Mouse (Mus musculus) intestine, embryonic 14.5 days (tissue): ENCODE measurements around the gene Lin7c. TPM values are rescaled to one million over a fixed set of nuclear protein-coding genes. Genes with fewer than 3 reads are reported as not detected.
A peak's percentile ranks its signal among the peaks of the same experiment; 100 is the strongest.
"Not testable (repeated sequence)": the region's sequence is repeated elsewhere in the genome, so short reads cannot be mapped to it uniquely, and the experiment has no call there.

Experiments used
- ATAC-seq: fragments of 200-750 bp; cut with Nextera tagmentation; replicated peaks from 2 replicates; pipeline ENCODE4 v1.8.0; 2017; ENCODE audit warnings: low read depth, moderate number of reproducible peaks, moderate TSS enrichment, moderate library complexity; ENCODE audit not compliant: low FRiP score, low TSS enrichment
- DNase-seq: peaks from one replicate; pipeline ENCODE4 v3.0.0-alpha.2; 2018; ENCODE audit warnings: low spot score
- H3K27ac ChIP-seq: fragments of 300-500 bp; sonication (generic); 2 replicates; pipeline ENCODE4 v1.5.1; 2014; ENCODE audit warnings: low read depth, mild to moderate bottlenecking, control low read depth
- H3K27me3 ChIP-seq: fragments of 300-500 bp; sonication (generic); replicated peaks from 2 replicates; pipeline ENCODE4 v1.6.1; 2014; ENCODE audit warnings: low read length, control low read depth; ENCODE audit not compliant: control insufficient read depth, insufficient read depth
- H3K36me3 ChIP-seq: fragments of 300-500 bp; sonication (generic); 2 replicates; pipeline ENCODE4 v1.6.1; 2014; ENCODE audit warnings: low read length, control low read depth; ENCODE audit not compliant: control insufficient read depth, insufficient read depth
- H3K4me1 ChIP-seq: fragments of 300-500 bp; sonication (generic); replicated peaks from 2 replicates; pipeline ENCODE4 v1.6.1; 2014; ENCODE audit warnings: low read length, control low read depth, mixed read lengths; ENCODE audit not compliant: control insufficient read depth, insufficient read depth
- H3K4me2 ChIP-seq: fragments of 300-500 bp; sonication (generic); 2 replicates; pipeline ENCODE4 v1.6.1; 2014; ENCODE audit warnings: low read length
- H3K4me3 ChIP-seq: fragments of 300-500 bp; sonication (generic); 2 replicates; pipeline ENCODE4 v1.5.1; 2014; ENCODE audit warnings: low read depth, low read length, control low read depth, mixed read lengths
- H3K9ac ChIP-seq: fragments of 300-500 bp; sonication (generic); 2 replicates; pipeline ENCODE4 v1.6.1; 2014; ENCODE audit warnings: mild to moderate bottlenecking, low read length
- H3K9me3 ChIP-seq: fragments of 300-500 bp; sonication (generic); 2 replicates; pipeline ENCODE4 v1.6.1; 2016; ENCODE audit warnings: low read length, control low read depth; ENCODE audit not compliant: control insufficient read depth
- WGBS: fragments of 180-500 bp; shearing (Covaris S2); extraction: QIAGEN DNeasy Blood & Tissue Kit; methylation state at CpG from one replicate; pipeline ENCODE4 v1.1.7; 2014; 5-methylcytosine and 5-hydroxymethylcytosine counted together
- polyA plus RNA-seq: library from polyadenylated mRNA; unstranded; fragments of >200 nt; fragmentation: Nextera tagmentation; extraction: Ambion mirVana; gene quantifications from 2 replicates; pipeline ENCODE4 v1.2.1, GENCODE M21; 2014

The Lin7c gene
- polyA plus RNA-seq = 69.2 and 76.2 TPM in 2 replicates

- 0 out of 2 replicates have a peak, but pooled peaks cover 5% of the 10 kb centered on the region for H3K9me3 ChIP-seq
- H3K4me3 ChIP-seq = peak within 1 kb of the TSS; percentile 98
- DNase-seq (peak; percentile 95), ATAC-seq (peak; percentile 99)
- H3K4me1 ChIP-seq = peaks cover 11% of the 10 kb centered on the region
- peak within 1 kb of the TSS; percentile 94 for H3K9ac ChIP-seq
- no peaks in the 10 kb centered on the region for H3K27me3 ChIP-seq
- under 1% methylated on average over 42 of the region's 42 CpGs for WGBS
- H3K36me3 ChIP-seq = peaks cover 15% of the 10 kb centered on the region
- peak within 1 kb of the TSS; percentile 84 for H3K27ac ChIP-seq
- H3K4me2 ChIP-seq = peak within 1 kb of the TSS; percentile 92
These were observed at the start of gene Lin7c for GRCm38 (mm10) chr2:109890597-109890996. Lin7c (plus strand) TSS chr2:109890853.

DNA sequence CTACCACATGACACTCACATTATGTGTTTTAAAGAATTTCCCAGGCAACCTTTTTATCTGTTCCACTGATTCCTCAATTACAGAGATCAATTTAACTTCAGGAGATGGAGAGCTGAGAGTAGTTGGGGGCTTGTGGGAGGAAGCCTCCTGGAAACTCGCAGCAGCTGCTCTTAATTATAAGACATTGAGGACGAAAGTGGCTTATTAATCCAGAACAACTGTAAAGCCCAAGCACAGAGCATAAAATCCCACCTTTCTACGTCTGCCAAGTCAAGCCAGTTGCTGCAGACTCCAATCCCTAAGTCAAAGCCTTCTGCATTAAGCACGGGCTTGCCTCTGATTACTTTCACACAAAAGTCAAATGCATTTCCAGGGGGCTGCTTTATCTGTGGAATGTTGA lies 44.3 kb upstream of the Lin7c start:
- WGBS = 61% methylated on average over 4 of the region's 4 CpGs

DNA sequence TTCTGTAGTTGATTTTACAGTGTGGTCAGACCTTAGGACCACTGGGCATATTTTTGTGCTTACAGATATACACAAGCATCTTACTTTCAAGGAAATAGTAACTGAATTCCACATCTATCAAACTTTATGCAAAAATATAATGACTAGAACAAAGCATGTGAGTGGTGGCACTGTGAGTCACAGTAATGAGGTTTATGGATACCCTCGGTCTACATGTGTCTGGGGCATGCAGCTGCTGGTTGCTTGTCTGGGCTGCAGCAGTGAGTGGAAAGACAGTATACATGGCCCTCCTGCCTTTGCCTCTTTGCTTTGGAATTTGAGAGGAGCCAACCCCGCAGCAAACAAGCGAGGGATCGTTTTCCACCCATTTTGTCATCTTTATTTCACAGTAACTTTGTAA lies 42.3 kb upstream of the Lin7c start:
- no peak overlapping the region for H3K9ac ChIP-seq
- no peak for DNase-seq
- no peak overlapping the region for H3K27ac ChIP-seq
- H3K27me3 ChIP-seq = no peaks in the 10 kb centered on the region
- no peak overlapping the region for H3K4me3 ChIP-seq
- no peaks in the 10 kb centered on the region for H3K9me3 ChIP-seq
- WGBS = 58% methylated on average over 4 of the region's 4 CpGs
- no peak for ATAC-seq
- peaks cover 3% of the 10 kb centered on the region; the same call in 1 of the 2 replicates for H3K4me1 ChIP-seq
- no peak overlapping the region for H3K4me2 ChIP-seq
- H3K36me3 ChIP-seq = no peaks in the 10 kb centered on the region

More for the DNA sequence above, 44.3 kb upstream of the Lin7c start:
- Histone ChIP-seq H3K27ac (no peak overlapping the region), H3K27me3 (no peaks in the 10 kb centered on the region), H3K9ac (no peak overlapping the region), H3K36me3 (no peaks in the 10 kb centered on the region), H3K4me3 (no peak overlapping the region), H3K4me2 (no peak overlapping the region), H3K4me1 (peaks cover 3% of the 10 kb centered on the region; the same call in 1 of the 2 replicates), H3K9me3 (no peaks in the 10 kb centered on the region)
- no peak for DNase-seq
- no peak for ATAC-seq

GRCm38 (mm10) chr2:109848715-109849114 lies 41.9 kb upstream of the Lin7c start:
- Histone ChIP-seq H3K36me3 (no peaks in the 10 kb centered on the region), H3K4me3 (no peak overlapping the region), H3K27me3 (no peaks in the 10 kb centered on the region), H3K4me1 (peaks cover 3% of the 10 kb centered on the region; the same call in 1 of the 2 replicates), H3K27ac (no peak overlapping the region), H3K4me2 (no peak overlapping the region), H3K9me3 (no peaks in the 10 kb centered on the region), H3K9ac (no peak overlapping the region)
- 42% methylated on average over 8 of the region's 8 CpGs for WGBS
- no peak for ATAC-seq
- DNase-seq = no peak

DNA sequence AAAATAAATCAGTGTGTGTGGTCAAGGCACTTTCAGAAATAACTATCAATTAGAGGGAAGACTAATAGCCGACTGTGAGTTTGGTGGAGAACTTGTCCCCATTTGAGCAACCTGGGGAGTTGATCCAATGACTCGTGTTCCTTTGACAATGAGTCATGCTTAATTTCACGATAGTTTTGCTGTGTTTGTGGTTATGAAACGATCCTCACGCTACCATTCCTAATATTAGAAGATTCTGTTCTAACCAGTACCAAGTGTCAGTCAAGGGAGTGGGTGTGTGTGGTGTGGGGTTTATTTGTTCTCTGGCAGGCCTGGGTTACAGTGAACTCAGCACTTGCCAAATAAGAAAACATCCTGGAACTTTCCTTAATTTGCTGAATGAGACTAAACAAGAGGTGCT lies 35.1 kb upstream of the Lin7c start:
- H3K27ac ChIP-seq = no peak overlapping the region
- H3K9me3 ChIP-seq = no peaks in the 10 kb centered on the region
- 80% methylated on average over 5 of the region's 5 CpGs for WGBS
- no peaks in the 10 kb centered on the region for H3K27me3 ChIP-seq
- H3K9ac ChIP-seq = no peak overlapping the region
- ATAC-seq = no peak
- H3K4me3 ChIP-seq = no peak overlapping the region
- H3K4me2 ChIP-seq = no peak overlapping the region
- no peak for DNase-seq
- H3K36me3 ChIP-seq = no peaks in the 10 kb centered on the region
- H3K4me1 ChIP-seq = no peaks in the 10 kb centered on the region

- Histone ChIP-seq H3K36me3 (no peaks in the 10 kb centered on the region), H3K9ac (no peak overlapping the region), H3K4me3 (no peak overlapping the region), H3K4me1 (no peaks in the 10 kb centered on the region), H3K9me3 (no peaks in the 10 kb centered on the region), H3K27me3 (no peaks in the 10 kb centered on the region), H3K27ac (no peak overlapping the region), H3K4me2 (no peak overlapping the region)
- 54% methylated on average over 2 of the region's 2 CpGs for WGBS
- DNase-seq = no peak
- ATAC-seq = no peak
These were observed 31.0 kb upstream of the Lin7c start for GRCm38 (mm10) chr2:109859671-109860070.

GRCm38 (mm10) chr2:109860832-109861231 lies 29.8 kb upstream of the Lin7c start:
- H3K27me3 ChIP-seq = no peaks in the 10 kb centered on the region
- H3K36me3 ChIP-seq = no peaks in the 10 kb centered on the region
- no peak overlapping the region for H3K9ac ChIP-seq
- no peaks in the 10 kb centered on the region for H3K4me1 ChIP-seq
- DNase-seq = no peak
- ATAC-seq = no peak
- no peak overlapping the region for H3K27ac ChIP-seq
- no peak overlapping the region for H3K4me2 ChIP-seq
- H3K4me3 ChIP-seq = no peak overlapping the region
- 96% methylated on average over 3 of the region's 3 CpGs for WGBS
- H3K9me3 ChIP-seq = no peaks in the 10 kb centered on the region

DNA sequence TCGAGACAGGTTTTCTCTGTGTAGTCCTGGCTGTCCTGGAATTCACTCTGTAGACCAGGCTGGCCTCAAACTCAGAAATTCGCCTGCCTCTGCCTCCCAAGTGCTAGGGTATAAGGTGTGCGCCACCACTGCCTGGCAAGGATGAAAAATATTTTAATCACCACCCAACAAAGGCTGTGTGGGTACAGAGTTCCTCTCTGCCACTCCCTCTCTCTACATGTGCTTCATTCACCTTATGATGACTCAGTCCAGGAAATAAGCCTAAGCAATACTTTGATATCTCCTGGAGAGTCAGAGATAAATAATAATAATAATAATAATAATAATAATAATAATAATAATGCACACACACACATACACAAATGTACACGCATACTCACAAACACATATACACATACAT lies 11.2 kb upstream of the Lin7c start:
- not testable (repeated sequence) for H3K27me3 ChIP-seq, H3K4me1 ChIP-seq, H3K4me3 ChIP-seq, ATAC-seq, H3K9me3 ChIP-seq, H3K9ac ChIP-seq, H3K27ac ChIP-seq, DNase-seq, H3K4me2 ChIP-seq, H3K36me3 ChIP-seq
- whole genome bisulfite sequencing = 80% methylated on average over 4 of the region's 4 CpGs

- Histone ChIP-seq H3K27me3 (no peaks in the 10 kb centered on the region), H3K27ac (no peak overlapping the region), H3K36me3 (no peaks in the 10 kb centered on the region), H3K4me2 (no peak overlapping the region), H3K9ac (no peak overlapping the region), H3K9me3 (no peaks in the 10 kb centered on the region), H3K4me3 (no peak overlapping the region), H3K4me1 (no peaks in the 10 kb centered on the region)
- DNase-seq (no peak), ATAC-seq (no peak)
- 51% methylated on average over 2 of the region's 2 CpGs for WGBS
These were observed 9.5 kb upstream of the Lin7c start for GRCm38 (mm10) chr2:109881111-109881510.
